Comparison of ENCODE assay signal across 37 mouse cellular contexts in the genomic region with DNA sequence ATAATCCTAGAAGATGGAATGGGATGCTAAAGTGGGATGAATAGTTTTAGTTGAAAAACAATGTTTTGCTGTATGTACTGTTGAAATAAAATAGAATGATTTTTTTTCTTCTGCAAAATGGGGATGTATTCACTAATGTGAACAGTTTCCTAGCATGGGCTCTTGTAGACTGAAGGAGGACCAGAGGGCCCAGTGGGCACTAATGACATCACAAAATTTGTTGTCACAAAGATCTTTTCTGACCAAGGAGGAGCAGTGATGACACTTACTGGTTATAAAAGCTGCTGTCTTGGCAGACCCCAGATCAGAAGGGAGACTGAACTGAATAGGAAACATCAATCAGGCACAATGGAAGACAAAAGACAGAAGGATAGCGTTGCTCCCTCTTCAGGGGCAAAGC. TPM values are rescaled to one million over a fixed set of nuclear protein-coding genes. Genes with fewer than 3 reads are reported as not detected.
"Had no signal": no experiment of that assay in that cellular context is flagged by ENCODE, and none has a peak within 500 bp of the region (broad histone marks: within the 10 kb centered on the region; RNA-seq: fewer than 3 reads in every experiment).

A gene (plus strand): TSS at position 301 of the 400 bp plus-strand sequence.

- H3K9ac ChIP-seq: embryonic facial prominence, embryonic 12.5 days; embryonic facial prominence, embryonic 13.5 days; embryonic facial prominence, embryonic 15.5 days; forebrain, embryonic 12.5 days; forebrain, embryonic 13.5 days; forebrain, embryonic 15.5 days; forebrain, postnatal 0 days had no signal

- H3K4me2 ChIP-seq: embryonic facial prominence, embryonic 12.5 days; embryonic facial prominence, embryonic 13.5 days; embryonic facial prominence, embryonic 15.5 days; forebrain, embryonic 12.5 days; forebrain, embryonic 13.5 days; forebrain, embryonic 15.5 days had no signal

- H3K27ac ChIP-seq: embryonic facial prominence, embryonic 10.5 days; embryonic facial prominence, embryonic 12.5 days; embryonic facial prominence, embryonic 13.5 days; embryonic facial prominence, embryonic 15.5 days; forebrain, embryonic 10.5 days; forebrain, embryonic 12.5 days; forebrain, embryonic 13.5 days; forebrain, embryonic 15.5 days; gastrocnemius, adult 2 months; heart, adult 2 months had no signal

- H3K9me3 ChIP-seq: embryonic facial prominence, embryonic 10.5 days; embryonic facial prominence, embryonic 12.5 days; embryonic facial prominence, embryonic 13.5 days; embryonic facial prominence, embryonic 15.5 days; forebrain, embryonic 10.5 days; forebrain, embryonic 12.5 days; forebrain, embryonic 13.5 days; forebrain, embryonic 15.5 days had no signal

- ATAC-seq: forebrain, embryonic 13.5 days; forebrain, embryonic 14.5 days; forebrain, embryonic 15.5 days; forebrain, embryonic 16.5 days; forebrain, postnatal 0 days had no signal

- H3K4me3 ChIP-seq: embryonic facial prominence, embryonic 10.5 days; embryonic facial prominence, embryonic 12.5 days; embryonic facial prominence, embryonic 13.5 days; embryonic facial prominence, embryonic 15.5 days; erythroblast, embryonic 14.5 days; forebrain, embryonic 10.5 days; forebrain, embryonic 12.5 days; forebrain, embryonic 13.5 days; forebrain, embryonic 15.5 days; gastrocnemius, adult 2 months; heart, adult 2 months had no signal

- H3K4me1 ChIP-seq: embryonic facial prominence, embryonic 10.5 days; embryonic facial prominence, embryonic 12.5 days; embryonic facial prominence, embryonic 13.5 days; embryonic facial prominence, embryonic 15.5 days; forebrain, embryonic 10.5 days; forebrain, embryonic 12.5 days; forebrain, embryonic 13.5 days; forebrain, embryonic 15.5 days had no signal

- DNase-seq: cerebellum, adult 9-11 months; cerebellum, postnatal 10 days; cerebellum, postnatal 14 days; cerebellum, postnatal 25 days; cerebellum, postnatal 36 days; embryo, embryonic 11 days; forebrain, postnatal 0 days; gastrocnemius, adult 2 months; gastrocnemius, postnatal 10 days; gastrocnemius, postnatal 14 days; gastrocnemius, postnatal 25 days; gastrocnemius, postnatal 36 days; heart, adult 11 months; heart, adult 18-20 months; heart, adult 2 months had no signal

- H3K27me3 ChIP-seq: embryonic facial prominence, embryonic 12.5 days; embryonic facial prominence, embryonic 13.5 days; embryonic facial prominence, embryonic 15.5 days; forebrain, embryonic 12.5 days; forebrain, embryonic 13.5 days; forebrain, embryonic 15.5 days had no signal

- H3K36me3 ChIP-seq: embryonic facial prominence, embryonic 10.5 days; embryonic facial prominence, embryonic 12.5 days; embryonic facial prominence, embryonic 13.5 days; embryonic facial prominence, embryonic 15.5 days; forebrain, embryonic 10.5 days; forebrain, embryonic 12.5 days; forebrain, embryonic 15.5 days had no signal

RNA-seq across cellular contexts. Expression of the gene that starts here (rescaled TPM):
- total RNA-seq: common myeloid progenitor, adult 5-6 weeks; forebrain, postnatal 0 days; gastrocnemius, adult 18-20 months; gastrocnemius, adult 2 months; gastrocnemius, adult 8-10 months; gastrocnemius, postnatal 10 days; gastrocnemius, postnatal 14 days; gastrocnemius, postnatal 25 days; gastrocnemius, postnatal 36 days; gastrocnemius, postnatal 4 days; granulocyte monocyte progenitor cell, adult 5-6 weeks; heart, adult 18-20 months; heart, adult 2 months; heart, adult 8-10 months had no signal
- polyA plus RNA-seq: cortical plate, adult 2 months; embryonic facial prominence, embryonic 10.5 days; embryonic facial prominence, embryonic 11.5 days; embryonic facial prominence, embryonic 12.5 days; embryonic facial prominence, embryonic 13.5 days; embryonic facial prominence, embryonic 14.5 days; embryonic facial prominence, embryonic 15.5 days; erythroblast, embryonic 14.5 days; forebrain, embryonic 10.5 days; forebrain, embryonic 11.5 days; forebrain, embryonic 12.5 days; forebrain, embryonic 13.5 days; forebrain, embryonic 14.5 days; forebrain, embryonic 15.5 days; forebrain, embryonic 16.5 days; forebrain, postnatal 0 days; frontal cortex, adult 2 months; heart, adult 2 months had no signal
